Mouse (Mus musculus) midbrain, embryonic 12.5 days (tissue): ENCODE measurements around the gene Pde11a. TPM values are rescaled to one million over a fixed set of nuclear protein-coding genes. Genes with fewer than 3 reads are reported as not detected.

Experiments
- ATAC-seq: fragments of 200-750 bp; cut with Nextera tagmentation; 2 replicates; pipeline ENCODE4 v1.8.0; 2017; ENCODE audit warnings: low read depth, moderate TSS enrichment, moderate library complexity; ENCODE audit not compliant: low FRiP score
- H3K27ac ChIP-seq: fragments of 300-500 bp; sonication (generic); replicated peaks from 2 replicates; pipeline ENCODE4 v1.5.1; 2016; ENCODE audit warnings: mild to moderate bottlenecking
- H3K27me3 ChIP-seq: fragments of 300-500 bp; sonication (generic); 2 replicates; pipeline ENCODE4 v1.6.1; 2016; ENCODE audit warnings: mild to moderate bottlenecking
- H3K36me3 ChIP-seq: fragments of 300-500 bp; sonication (generic); 2 replicates; pipeline ENCODE4 v1.6.1; 2016
- H3K4me1 ChIP-seq: fragments of 300-500 bp; sonication (generic); 2 replicates; pipeline ENCODE4 v1.6.1; 2016
- H3K4me2 ChIP-seq: fragments of 300-500 bp; sonication (generic); replicated peaks from 2 replicates; pipeline ENCODE4 v1.6.1; 2016; ENCODE audit warnings: mild to moderate bottlenecking, moderate library complexity
- H3K4me3 ChIP-seq: fragments of 300-500 bp; sonication (generic); 2 replicates; pipeline ENCODE4 v1.5.1; 2016; ENCODE audit warnings: mild to moderate bottlenecking
- H3K9ac ChIP-seq: fragments of 300-500 bp; sonication (generic); replicated peaks from 2 replicates; pipeline ENCODE4 v1.6.1; 2016; ENCODE audit warnings: mild to moderate bottlenecking, moderate library complexity
- H3K9me3 ChIP-seq: fragments of 300-500 bp; sonication (generic); 2 replicates; pipeline ENCODE4 v1.6.1; 2016; ENCODE audit warnings: mild to moderate bottlenecking
- WGBS: fragments of 180-500 bp; shearing (Covaris S2); methylation state at CpG from one replicate; pipeline ENCODE4 v1.1.7; 2016; 5-methylcytosine and 5-hydroxymethylcytosine counted together
- polyA plus RNA-seq: library from polyadenylated mRNA; unstranded; fragments of >200 nt; fragmentation: Nextera tagmentation; extraction: Ambion mirVana; gene quantifications from 2 replicates; pipeline ENCODE4 v1.2.1, GENCODE M21; 2016

Gene Pde11a
- polyA plus RNA-seq, 1 experiment from 2014 or later: 0.20 TPM

- no peak for ATAC-seq
- Histone ChIP-seq H3K27me3 (no peaks in the 10 kb centered on the region), H3K9me3 (no peaks in the 10 kb centered on the region), H3K36me3 (no peaks in the 10 kb centered on the region), H3K27ac (no peak overlapping the region), H3K4me2 (no peak overlapping the region), H3K4me3 (no peak overlapping the region), H3K9ac (no peak overlapping the region), H3K4me1 (no peaks in the 10 kb centered on the region)
- WGBS: 83% methylated on average over 4 of the region's 4 CpGs
Measured at GRCm38 (mm10) chr2:76286288-76286740, 52.3 kb downstream of the Pde11a start.

GRCm38 (mm10) chr2:76285150-76285549 is 53.4 kb downstream of the Pde11a start:
- H3K27me3 ChIP-seq: no peaks in the 10 kb centered on the region
- ATAC-seq: no peak
- no peaks in the 10 kb centered on the region for H3K9me3 ChIP-seq
- no peak overlapping the region for H3K4me2 ChIP-seq
- WGBS: 85% methylated on average over 3 of the region's 3 CpGs
- no peak overlapping the region for H3K27ac ChIP-seq
- no peak overlapping the region for H3K4me3 ChIP-seq
- H3K4me1 ChIP-seq: no peaks in the 10 kb centered on the region
- H3K9ac ChIP-seq: no peak overlapping the region
- no peaks in the 10 kb centered on the region for H3K36me3 ChIP-seq

- no peaks in the 10 kb centered on the region for H3K9me3 ChIP-seq
- 91% methylated on average over 6 of the region's 6 CpGs for WGBS
- no peak overlapping the region for H3K4me3 ChIP-seq
- H3K36me3 ChIP-seq: no peaks in the 10 kb centered on the region
- H3K27me3 ChIP-seq: no peaks in the 10 kb centered on the region
- no peak overlapping the region for H3K9ac ChIP-seq
- no peak overlapping the region for H3K4me2 ChIP-seq
- no peaks in the 10 kb centered on the region for H3K4me1 ChIP-seq
- no peak overlapping the region for H3K27ac ChIP-seq
- ATAC-seq: no peak
Measured at GRCm38 (mm10) chr2:76283378-76284132, 55.0 kb downstream of the Pde11a start.

GRCm38 (mm10) chr2:76269494-76269893 is 69.1 kb downstream of the Pde11a start:
- 82% methylated on average over 1 of the region's 1 CpGs for WGBS
- ATAC-seq: no peak

GRCm38 (mm10) chr2:76267335-76267734 is 71.2 kb downstream of the Pde11a start:
- no peaks in the 10 kb centered on the region for H3K4me1 ChIP-seq
- no peak overlapping the region for H3K4me2 ChIP-seq
- no peaks in the 10 kb centered on the region for H3K9me3 ChIP-seq
- no peaks in the 10 kb centered on the region for H3K27me3 ChIP-seq
- WGBS: 89% methylated on average over 6 of the region's 6 CpGs
- no peak overlapping the region for H3K27ac ChIP-seq
- H3K4me3 ChIP-seq: no peak overlapping the region
- H3K9ac ChIP-seq: no peak overlapping the region
- ATAC-seq: no peak
- H3K36me3 ChIP-seq: no peaks in the 10 kb centered on the region

More at GRCm38 (mm10) chr2:76269494-76269893, 69.1 kb downstream of the Pde11a start:
- Histone ChIP-seq H3K4me1 (no peaks in the 10 kb centered on the region), H3K27me3 (no peaks in the 10 kb centered on the region), H3K4me3 (no peak overlapping the region), H3K4me2 (no peak overlapping the region), H3K9me3 (no peaks in the 10 kb centered on the region), H3K27ac (no peak overlapping the region), H3K36me3 (no peaks in the 10 kb centered on the region), H3K9ac (no peak overlapping the region)

- 93% methylated on average over 10 of the region's 10 CpGs for WGBS
- Histone ChIP-seq H3K36me3 (no peaks in the 10 kb centered on the region), H3K4me3 (no peak overlapping the region), H3K9ac (no peak overlapping the region), H3K9me3 (no peaks in the 10 kb centered on the region), H3K4me1 (no peaks in the 10 kb centered on the region), H3K27ac (no peak overlapping the region), H3K4me2 (no peak overlapping the region), H3K27me3 (no peaks in the 10 kb centered on the region)
- no peak for ATAC-seq
Measured at GRCm38 (mm10) chr2:76266622-76267021, 72.0 kb downstream of the Pde11a start.

GRCm38 (mm10) chr2:76264258-76264657 is 74.3 kb downstream of the Pde11a start:
- Histone ChIP-seq H3K4me1 (no peaks in the 10 kb centered on the region), H3K36me3 (no peaks in the 10 kb centered on the region), H3K27ac (no peak overlapping the region), H3K9me3 (no peaks in the 10 kb centered on the region), H3K4me3 (no peak overlapping the region), H3K4me2 (no peak overlapping the region), H3K27me3 (no peaks in the 10 kb centered on the region), H3K9ac (no peak overlapping the region)
- WGBS: 82% methylated on average over 10 of the region's 10 CpGs
- no peak for ATAC-seq

- 82% methylated on average over 10 of the region's 10 CpGs for WGBS
- Histone ChIP-seq H3K27me3 (no peaks in the 10 kb centered on the region), H3K36me3 (no peaks in the 10 kb centered on the region), H3K9me3 (no peaks in the 10 kb centered on the region), H3K27ac (0 out of 2 replicates have a peak overlapping the region, but pooled peaks have one; percentile 15), H3K4me2 (no peak overlapping the region), H3K4me3 (no peak overlapping the region), H3K4me1 (no peaks in the 10 kb centered on the region), H3K9ac (no peak overlapping the region)
- ATAC-seq: no peak
Measured at GRCm38 (mm10) chr2:76262661-76263060, 75.9 kb downstream of the Pde11a start.

- H3K36me3 ChIP-seq: no peaks in the 10 kb centered on the region
- H3K27ac ChIP-seq: no peak overlapping the region
- H3K9me3 ChIP-seq: no peaks in the 10 kb centered on the region
- no peaks in the 10 kb centered on the region for H3K4me1 ChIP-seq
- H3K4me2 ChIP-seq: no peak overlapping the region
- H3K9ac ChIP-seq: no peak overlapping the region
- WGBS: 45% methylated on average over 6 of the region's 6 CpGs
- H3K4me3 ChIP-seq: no peak overlapping the region
- H3K27me3 ChIP-seq: no peaks in the 10 kb centered on the region
- no peak for ATAC-seq
Measured at GRCm38 (mm10) chr2:76254833-76255232, 83.7 kb downstream of the Pde11a start.

GRCm38 (mm10) chr2:76251379-76251778 is 87.2 kb downstream of the Pde11a start:
- Histone ChIP-seq H3K9ac (no peak overlapping the region), H3K4me3 (no peak overlapping the region), H3K4me1 (no peaks in the 10 kb centered on the region), H3K36me3 (no peaks in the 10 kb centered on the region), H3K4me2 (no peak overlapping the region), H3K9me3 (no peaks in the 10 kb centered on the region), H3K27ac (no peak overlapping the region), H3K27me3 (no peaks in the 10 kb centered on the region)
- WGBS: 88% methylated on average over 10 of the region's 10 CpGs
- ATAC-seq: no peak

GRCm38 (mm10) chr2:76248242-76248641 is 90.3 kb downstream of the Pde11a start:
- WGBS: 77% methylated on average over 10 of the region's 10 CpGs
- Histone ChIP-seq H3K36me3 (no peaks in the 10 kb centered on the region), H3K27me3 (no peaks in the 10 kb centered on the region), H3K9me3 (no peaks in the 10 kb centered on the region), H3K4me1 (no peaks in the 10 kb centered on the region), H3K27ac (no peak overlapping the region), H3K4me2 (no peak overlapping the region), H3K9ac (no peak overlapping the region), H3K4me3 (no peak overlapping the region)
- ATAC-seq: no peak

- WGBS: 84% methylated on average over 2 of the region's 2 CpGs
- Histone ChIP-seq H3K9me3 (no peaks in the 10 kb centered on the region), H3K4me2 (no peak overlapping the region), H3K27me3 (no peaks in the 10 kb centered on the region), H3K36me3 (no peaks in the 10 kb centered on the region), H3K27ac (no peak overlapping the region), H3K4me1 (no peaks in the 10 kb centered on the region), H3K9ac (no peak overlapping the region), H3K4me3 (no peak overlapping the region)
- ATAC-seq: no peak
Measured at GRCm38 (mm10) chr2:76239175-76239574, 99.4 kb downstream of the Pde11a start.

GRCm38 (mm10) chr2:76238496-76238895 is 100.1 kb downstream of the Pde11a start:
- Histone ChIP-seq H3K36me3 (no peaks in the 10 kb centered on the region), H3K9ac (no peak overlapping the region), H3K4me2 (no peak overlapping the region), H3K9me3 (no peaks in the 10 kb centered on the region), H3K4me1 (no peaks in the 10 kb centered on the region), H3K4me3 (no peak overlapping the region), H3K27ac (no peak overlapping the region), H3K27me3 (no peaks in the 10 kb centered on the region)
- ATAC-seq: no peak
- WGBS: 89% methylated on average over 3 of the region's 3 CpGs
